Mouse (Mus musculus): ENCODE results near the gene 1700030K09Rik. TPM values are rescaled to one million over a fixed set of nuclear protein-coding genes. Genes with fewer than 3 reads are reported as not detected.
A peak's percentile ranks its signal among the peaks of the same experiment; 100 is the strongest.

The 1700030K09Rik gene
- polyA plus RNA-seq, 1 experiment from 2014 or later = 9.8 TPM

DNA sequence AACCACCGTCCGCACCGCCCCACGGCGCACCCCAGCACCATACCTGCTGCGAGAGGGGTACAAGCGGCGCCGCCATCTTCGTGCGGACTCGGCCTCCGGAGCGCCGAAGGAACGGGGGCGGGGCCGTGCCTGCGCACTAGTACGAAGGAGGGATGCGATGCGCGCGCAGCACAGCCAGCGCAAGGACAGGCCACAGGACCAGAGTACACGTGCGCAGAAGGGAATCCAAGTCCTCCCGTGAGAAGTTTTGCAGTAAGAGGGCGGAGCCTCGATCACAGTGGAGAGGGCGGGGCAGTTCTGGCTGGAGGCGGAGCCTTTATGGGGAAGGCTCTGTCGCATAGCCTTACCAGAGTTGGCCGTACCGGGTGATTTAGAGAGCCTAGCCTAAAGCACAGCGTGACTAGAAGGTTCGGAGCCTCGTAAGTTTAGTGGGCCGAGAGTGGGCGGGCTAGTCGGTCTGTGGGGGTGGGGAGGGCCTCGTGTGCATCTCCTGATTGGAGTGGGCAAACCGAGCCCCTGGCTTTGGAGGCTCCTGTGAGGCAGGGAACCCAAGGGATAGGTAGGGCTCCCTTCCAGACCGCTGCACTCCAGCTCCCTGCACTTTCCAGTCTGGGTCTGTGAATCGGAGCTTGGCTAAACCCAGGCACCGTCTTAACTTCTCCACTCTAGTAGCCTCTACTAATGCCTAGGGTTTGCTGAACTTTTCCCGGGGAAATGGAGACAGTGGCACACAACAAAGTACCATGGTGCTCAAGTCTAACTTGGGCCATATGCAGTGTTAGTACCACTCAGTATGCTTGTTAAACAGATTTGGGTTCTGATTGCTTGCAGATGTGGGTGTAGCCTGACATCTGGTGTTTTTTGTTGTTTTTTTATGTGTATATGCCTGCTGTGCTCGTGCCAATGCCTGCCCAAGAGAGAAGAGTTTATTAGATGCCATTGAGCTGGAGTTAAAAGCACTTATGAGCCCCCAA is 22.0 kb upstream of the 1700030K09Rik start, which contains the start of gene Eps15l1:
Eps15l1 (minus strand) TSS at position 99 of the 974 bp plus-strand sequence.
- peak; percentile 96 for ATAC-seq (replicated peaks; ENCODE audit: extremely low read depth, insufficient read depth, low FRiP score)
- Histone ChIP-seq H3K4me3 (ENCODE audit: low read length) (peak within 1 kb of the TSS; percentile 92), H3K4me1 (ENCODE audit: control insufficient read depth, insufficient read depth, low read length) (peaks cover 40% of the 10 kb centered on the region), H3K27me3 (ENCODE audit: control insufficient read depth, insufficient read depth, low read length) (no peaks in the 10 kb centered on the region), H3K4me2 (ENCODE audit: low read depth, low read length) (peak within 1 kb of the TSS; percentile 74), H3K27ac (ENCODE audit: low read length) (peak within 1 kb of the TSS; percentile 91), H3K9ac (ENCODE audit: low read length) (peak within 1 kb of the TSS; percentile 92), H3K9me3 (replicated peaks; ENCODE audit: control insufficient read depth, low read length) (no peaks in the 10 kb centered on the region), H3K36me3 (ENCODE audit: control insufficient read depth, insufficient read depth) (no peaks in the 10 kb centered on the region)
- 1% methylated on average over 48 of the region's 48 CpGs for WGBS

DNA sequence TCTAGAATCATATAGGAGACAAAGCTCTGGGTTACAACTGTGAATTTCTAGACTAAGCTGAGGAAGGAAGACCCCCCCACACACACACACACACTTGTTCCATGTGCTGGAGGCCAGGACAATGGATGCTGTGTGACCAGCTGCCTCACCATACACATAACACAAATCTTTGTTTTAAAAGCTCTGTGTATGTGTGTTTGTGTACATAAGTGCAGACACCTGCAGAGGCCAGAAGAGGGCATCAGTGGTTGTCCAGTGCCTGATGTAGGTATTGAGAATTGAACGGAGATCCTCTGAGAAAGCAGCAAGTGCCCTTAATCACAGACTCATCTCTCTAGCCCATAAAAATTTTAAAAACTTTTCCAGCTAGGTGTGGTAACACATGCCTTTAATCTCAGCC is 20.8 kb upstream of the 1700030K09Rik start:
- Histone ChIP-seq H3K9me3 (replicated peaks; ENCODE audit: control insufficient read depth, low read length) (no peaks in the 10 kb centered on the region), H3K36me3 (ENCODE audit: control insufficient read depth, insufficient read depth) (no peaks in the 10 kb centered on the region), H3K9ac (ENCODE audit: low read length) (no peak overlapping the region), H3K4me1 (ENCODE audit: control insufficient read depth, insufficient read depth, low read length) (peaks cover 27% of the 10 kb centered on the region), H3K27me3 (ENCODE audit: control insufficient read depth, insufficient read depth, low read length) (no peaks in the 10 kb centered on the region), H3K4me3 (ENCODE audit: low read length) (no peak overlapping the region), H3K4me2 (ENCODE audit: low read depth, low read length) (no peak overlapping the region), H3K27ac (ENCODE audit: low read length) (no peak overlapping the region)
- ATAC-seq (replicated peaks; ENCODE audit: extremely low read depth, insufficient read depth, low FRiP score) = no peak
- 72% methylated on average over 1 of the region's 1 CpGs for WGBS

DNA sequence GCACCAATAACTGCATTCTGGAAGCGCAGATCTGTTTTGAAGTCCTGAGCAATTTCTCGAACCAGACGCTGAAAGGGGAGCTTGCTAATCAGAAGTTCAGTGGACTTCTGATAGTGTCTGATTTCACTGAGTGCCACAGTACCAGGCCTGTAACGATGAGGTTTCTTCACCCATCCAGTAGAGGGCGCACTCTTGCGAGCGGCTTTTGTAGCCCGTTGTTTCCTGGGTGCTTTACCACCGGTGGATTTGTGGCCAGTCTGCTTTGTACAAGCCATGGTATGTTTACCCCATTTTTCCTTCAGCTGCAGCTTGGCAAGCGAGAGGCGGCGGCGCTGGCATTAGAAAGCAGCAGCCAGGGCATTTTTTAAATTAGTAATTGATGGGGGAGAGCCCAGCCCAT is 14.0 kb upstream of the 1700030K09Rik start:
- Histone ChIP-seq H3K4me1 (ENCODE audit: control insufficient read depth, insufficient read depth, low read length) (peaks cover under 1% of the 10 kb centered on the region), H3K9me3 (replicated peaks; ENCODE audit: control insufficient read depth, low read length) (no peaks in the 10 kb centered on the region), H3K4me3 (ENCODE audit: low read length) (no peak overlapping the region), H3K9ac (ENCODE audit: low read length) (no peak overlapping the region), H3K4me2 (ENCODE audit: low read depth, low read length) (no peak overlapping the region), H3K36me3 (ENCODE audit: control insufficient read depth, insufficient read depth) (no peaks in the 10 kb centered on the region), H3K27me3 (ENCODE audit: control insufficient read depth, insufficient read depth, low read length) (no peaks in the 10 kb centered on the region), H3K27ac (ENCODE audit: low read length) (no peak overlapping the region)
- WGBS = 46% methylated on average over 13 of the region's 13 CpGs
- ATAC-seq (replicated peaks; ENCODE audit: extremely low read depth, insufficient read depth, low FRiP score) = no peak

DNA sequence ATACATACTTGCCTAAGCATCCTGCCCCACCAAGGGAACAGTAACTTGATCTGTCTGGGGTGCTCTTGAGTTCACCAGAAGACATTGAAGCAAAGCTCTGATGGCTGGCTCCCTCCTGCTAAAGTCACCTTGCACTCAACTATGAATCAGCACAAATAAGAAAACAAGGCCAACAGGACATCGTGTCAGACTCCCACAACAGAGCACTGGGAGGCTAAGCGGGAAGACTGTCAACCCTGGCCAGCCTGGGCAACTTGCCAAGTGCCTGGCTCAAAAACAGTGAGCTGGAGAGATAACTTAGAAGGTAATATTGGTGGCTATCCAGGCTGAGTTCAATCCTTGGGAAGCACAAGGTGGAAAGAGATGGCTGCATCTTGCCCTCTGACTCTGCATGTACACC is 8.7 kb upstream of the 1700030K09Rik start:
- Histone ChIP-seq H3K9ac (ENCODE audit: low read length) (no peak overlapping the region), H3K27ac (ENCODE audit: low read length) (peak overlapping the region; percentile 72), H3K4me2 (ENCODE audit: low read depth, low read length) (no peak overlapping the region), H3K4me1 (ENCODE audit: control insufficient read depth, insufficient read depth, low read length) (peaks cover 6% of the 10 kb centered on the region), H3K27me3 (ENCODE audit: control insufficient read depth, insufficient read depth, low read length) (no peaks in the 10 kb centered on the region), H3K36me3 (ENCODE audit: control insufficient read depth, insufficient read depth) (no peaks in the 10 kb centered on the region), H3K9me3 (replicated peaks; ENCODE audit: control insufficient read depth, low read length) (no peaks in the 10 kb centered on the region), H3K4me3 (ENCODE audit: low read length) (no peak overlapping the region)
- ATAC-seq (replicated peaks; ENCODE audit: extremely low read depth, insufficient read depth, low FRiP score) = peak; percentile 85
- 2% methylated on average over 2 of the region's 2 CpGs for WGBS

DNA sequence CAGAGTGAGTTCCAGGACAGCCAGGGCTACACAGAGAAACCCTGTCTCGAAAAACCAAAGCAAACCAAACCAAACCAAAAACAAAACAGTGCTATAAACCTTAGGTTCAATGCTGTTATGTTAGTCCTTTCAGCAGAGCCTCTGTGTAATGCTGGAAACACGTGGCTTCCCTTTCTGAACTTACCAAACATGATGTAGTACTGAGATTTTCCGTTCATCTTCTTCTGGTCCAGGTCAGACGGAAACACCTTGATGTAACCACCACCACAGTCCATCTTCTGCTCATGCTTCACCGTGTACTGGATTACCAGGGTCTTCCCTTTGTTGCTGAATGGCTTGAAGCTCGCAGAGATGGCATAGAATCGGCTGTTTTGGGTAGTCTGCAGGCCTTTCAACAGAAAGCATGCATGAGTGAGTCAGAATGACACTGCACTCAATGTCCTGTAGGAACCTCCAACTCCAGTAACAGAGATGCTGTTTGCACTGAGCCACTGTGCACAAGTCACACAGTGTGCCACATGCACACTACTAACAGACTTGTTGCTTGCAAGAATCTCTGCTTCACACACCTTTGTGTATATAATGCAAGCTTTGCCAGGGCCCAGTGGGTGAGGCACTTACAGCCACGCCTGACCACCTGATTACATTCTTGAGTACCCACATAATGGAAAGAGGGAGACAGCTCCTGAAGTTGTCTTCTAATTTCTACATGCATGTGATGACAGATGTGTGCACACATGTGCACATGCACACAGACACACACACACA is 5.2 kb upstream of the 1700030K09Rik start:
- Histone ChIP-seq H3K27ac (ENCODE audit: low read length) (no peak overlapping the region), H3K36me3 (ENCODE audit: control insufficient read depth, insufficient read depth) (no peaks in the 10 kb centered on the region), H3K4me1 (ENCODE audit: control insufficient read depth, insufficient read depth, low read length) (peaks cover 6% of the 10 kb centered on the region), H3K27me3 (ENCODE audit: control insufficient read depth, insufficient read depth, low read length) (no peaks in the 10 kb centered on the region), H3K9me3 (replicated peaks; ENCODE audit: control insufficient read depth, low read length) (no peaks in the 10 kb centered on the region), H3K4me2 (ENCODE audit: low read depth, low read length) (no peak overlapping the region), H3K4me3 (ENCODE audit: low read length) (no peak overlapping the region), H3K9ac (ENCODE audit: low read length) (no peak overlapping the region)
- whole genome bisulfite sequencing = 71% methylated on average over 8 of the region's 8 CpGs
- ATAC-seq (replicated peaks; ENCODE audit: extremely low read depth, insufficient read depth, low FRiP score) = no peak

DNA sequence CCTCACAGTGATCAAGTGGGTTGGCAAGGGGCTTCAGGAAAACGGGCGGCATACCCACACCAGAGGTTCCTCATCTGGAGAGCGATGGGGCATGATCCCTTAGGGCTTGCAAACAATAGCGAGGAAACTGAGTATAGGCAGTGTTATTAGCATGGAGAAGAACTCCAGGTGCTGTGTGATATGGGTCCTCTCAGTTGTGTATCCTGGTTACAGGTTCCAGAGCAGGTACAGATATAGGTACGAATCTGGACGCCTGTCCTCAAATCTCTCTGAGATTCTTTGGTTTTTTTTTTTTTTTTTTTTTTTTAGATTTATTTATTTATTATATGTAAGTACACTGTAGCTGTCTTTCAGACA is 292 bp downstream of the 1700030K09Rik start:
- WGBS = 33% methylated on average over 6 of the region's 6 CpGs
- no peaks in the 10 kb centered on the region for H3K27me3 ChIP-seq (ENCODE audit: control insufficient read depth, insufficient read depth, low read length)
- H3K9ac ChIP-seq (ENCODE audit: low read length) = peak overlapping the region; percentile 85
- H3K4me2 ChIP-seq (ENCODE audit: low read depth, low read length) = peak overlapping the region; percentile 74
- peak; percentile 35 for ATAC-seq (replicated peaks; ENCODE audit: extremely low read depth, insufficient read depth, low FRiP score)
- H3K27ac ChIP-seq (ENCODE audit: low read length) = 0 out of 2 replicates have a peak overlapping the region, but pooled peaks have one; percentile 66
- H3K4me1 ChIP-seq (ENCODE audit: control insufficient read depth, insufficient read depth, low read length) = no peaks in the 10 kb centered on the region
- H3K4me3 ChIP-seq (ENCODE audit: low read length) = peak overlapping the region; percentile 60
- H3K36me3 ChIP-seq (ENCODE audit: control insufficient read depth, insufficient read depth) = no peaks in the 10 kb centered on the region
- no peaks in the 10 kb centered on the region for H3K9me3 ChIP-seq (replicated peaks; ENCODE audit: control insufficient read depth, low read length)

DNA sequence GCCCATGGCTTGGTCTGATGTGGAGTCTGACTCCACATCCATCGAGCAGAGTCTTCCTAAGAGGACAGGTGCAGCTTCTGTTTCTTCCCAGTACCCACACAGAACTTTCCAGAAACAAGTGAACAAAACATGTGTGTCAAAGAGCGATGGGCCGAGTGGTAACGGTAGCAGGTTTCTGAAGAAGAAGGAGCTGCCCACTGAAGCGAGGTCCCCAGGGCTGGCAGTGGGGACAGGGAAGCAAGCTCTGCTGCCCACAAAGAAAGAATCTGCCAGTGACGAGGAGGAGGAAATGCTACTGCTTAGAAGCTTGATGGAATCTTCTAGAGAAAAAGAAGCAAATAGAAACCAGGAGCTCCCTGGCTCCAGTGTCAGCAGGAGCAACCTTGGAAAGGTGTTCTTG is 1.4 kb downstream of the 1700030K09Rik start:
- Histone ChIP-seq H3K36me3 (ENCODE audit: control insufficient read depth, insufficient read depth) (peaks cover 6% of the 10 kb centered on the region; the same call in 1 of the 2 replicates), H3K9me3 (replicated peaks; ENCODE audit: control insufficient read depth, low read length) (no peaks in the 10 kb centered on the region), H3K4me3 (ENCODE audit: low read length) (no peak overlapping the region), H3K4me1 (ENCODE audit: control insufficient read depth, insufficient read depth, low read length) (no peaks in the 10 kb centered on the region), H3K27me3 (ENCODE audit: control insufficient read depth, insufficient read depth, low read length) (no peaks in the 10 kb centered on the region), H3K4me2 (ENCODE audit: low read depth, low read length) (no peak overlapping the region), H3K27ac (ENCODE audit: low read length) (no peak overlapping the region), H3K9ac (ENCODE audit: low read length) (no peak overlapping the region)
- WGBS = 88% methylated on average over 6 of the region's 6 CpGs
- ATAC-seq (replicated peaks; ENCODE audit: extremely low read depth, insufficient read depth, low FRiP score) = no peak

DNA sequence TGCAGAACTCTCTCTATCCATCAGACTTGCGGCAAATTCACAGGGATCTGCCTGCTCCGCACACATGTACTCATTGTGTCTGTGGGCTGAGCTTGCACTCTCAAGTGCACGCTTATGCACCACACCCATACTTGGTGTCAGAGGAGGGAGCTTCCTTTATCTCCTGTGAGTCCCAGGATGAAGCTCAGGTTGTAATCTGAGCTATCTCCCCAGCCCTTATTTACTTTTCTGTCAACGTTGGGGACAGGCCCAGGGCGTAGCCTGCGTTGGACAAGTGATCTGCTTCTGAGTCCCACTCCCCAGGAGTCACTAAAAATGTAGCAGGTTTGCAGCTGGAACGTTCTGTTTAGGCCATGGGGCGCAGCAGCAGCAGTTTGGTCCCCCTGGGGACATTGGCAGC is 7.8 kb downstream of the 1700030K09Rik start:
- 64% methylated on average over 8 of the region's 8 CpGs for WGBS
- no peak for ATAC-seq (replicated peaks; ENCODE audit: extremely low read depth, insufficient read depth, low FRiP score)
- H3K36me3 ChIP-seq (ENCODE audit: control insufficient read depth, insufficient read depth) = peaks cover 30% of the 10 kb centered on the region

DNA sequence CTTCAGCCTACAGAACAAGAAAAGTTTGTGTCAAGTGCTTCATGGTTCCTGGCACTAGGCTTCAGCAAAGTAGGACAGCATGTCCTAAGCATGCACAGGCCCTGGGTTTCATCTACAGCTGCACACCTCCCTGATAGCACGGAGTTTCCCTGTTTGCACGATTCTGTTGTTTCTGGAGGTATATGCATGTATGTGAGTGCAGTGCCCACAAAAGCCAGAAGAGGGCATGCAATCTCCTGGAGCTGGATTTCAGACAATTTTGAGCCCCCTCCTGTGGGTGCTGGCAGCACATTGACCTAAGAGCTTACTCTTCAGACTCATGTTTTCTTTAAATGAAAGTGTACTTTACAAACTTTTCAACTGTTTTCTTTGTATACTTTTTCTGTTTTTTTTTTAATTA is 10.2 kb downstream of the 1700030K09Rik start:
- Histone ChIP-seq H3K4me1 (ENCODE audit: control insufficient read depth, insufficient read depth, low read length) (no peaks in the 10 kb centered on the region), H3K9me3 (replicated peaks; ENCODE audit: control insufficient read depth, low read length) (peaks cover 5% of the 10 kb centered on the region; the same call in 1 of the 2 replicates), H3K4me2 (ENCODE audit: low read depth, low read length) (no peak overlapping the region), H3K9ac (ENCODE audit: low read length) (no peak overlapping the region), H3K4me3 (ENCODE audit: low read length) (no peak overlapping the region), H3K36me3 (ENCODE audit: control insufficient read depth, insufficient read depth) (peaks cover 34% of the 10 kb centered on the region), H3K27ac (ENCODE audit: low read length) (no peak overlapping the region), H3K27me3 (ENCODE audit: control insufficient read depth, insufficient read depth, low read length) (no peaks in the 10 kb centered on the region)
- WGBS = 96% methylated on average over 2 of the region's 2 CpGs
- ATAC-seq (replicated peaks; ENCODE audit: extremely low read depth, insufficient read depth, low FRiP score) = no peak

More for the DNA sequence above, 7.8 kb downstream of the 1700030K09Rik start:
- Histone ChIP-seq H3K27me3 (ENCODE audit: control insufficient read depth, insufficient read depth, low read length) (no peaks in the 10 kb centered on the region), H3K4me1 (ENCODE audit: control insufficient read depth, insufficient read depth, low read length) (no peaks in the 10 kb centered on the region), H3K9me3 (replicated peaks; ENCODE audit: control insufficient read depth, low read length) (peaks cover 5% of the 10 kb centered on the region; the same call in 1 of the 2 replicates), H3K27ac (ENCODE audit: low read length) (no peak overlapping the region), H3K4me3 (ENCODE audit: low read length) (no peak overlapping the region), H3K9ac (ENCODE audit: low read length) (no peak overlapping the region), H3K4me2 (ENCODE audit: low read depth, low read length) (no peak overlapping the region)

Data from heart, embryonic 16.5 days (tissue).